Mouse (Mus musculus) spleen, adult 2 months (tissue): ENCODE measurements around the gene Serpinh1. TPM values are rescaled to one million over a fixed set of nuclear protein-coding genes. Genes with fewer than 3 reads are reported as not detected.
A peak's percentile ranks its signal among the peaks of the same experiment; 100 is the strongest.

ENCODE experiments used
- DNase-seq, 2 experiments: peaks; one replicate each; pipeline versions ENCODE4 v3.0.0 to v3.0.0-alpha.2; 2012 to 2021; ENCODE audit warnings: low spot score in 2 of 2, low read depth in 1 of 2
- H3K27ac ChIP-seq: fragments of 200-500 bp; 2 replicates; pipeline ENCODE4 v1.5.1; 2012; ENCODE audit warnings: low read length, inconsistent platforms; ENCODE audit not compliant: insufficient read depth
- H3K27me3 ChIP-seq: fragments of 200-500 bp; 2 replicates; pipeline ENCODE4 v1.6.1; 2012; ENCODE audit warnings: mild to moderate bottlenecking, moderate library complexity, low read length, inconsistent platforms; ENCODE audit not compliant: control insufficient read depth, insufficient read depth
- H3K36me3 ChIP-seq: fragments of 200-500 bp; 2 replicates; pipeline ENCODE4 v1.6.1; 2012; ENCODE audit warnings: mild to moderate bottlenecking, low read length, inconsistent platforms; ENCODE audit not compliant: control insufficient read depth, insufficient read depth
- H3K4me1 ChIP-seq: fragments of 200-500 bp; 2 replicates; pipeline ENCODE4 v1.6.1; 2011; ENCODE audit warnings: inconsistent platforms; ENCODE audit not compliant: control insufficient read depth, insufficient read depth, insufficient read length
- H3K4me3 ChIP-seq: fragments of 200-500 bp; 2 replicates; pipeline ENCODE4 v1.5.1; 2011; ENCODE audit warnings: mild to moderate bottlenecking, inconsistent platforms; ENCODE audit not compliant: insufficient read depth, insufficient read length; ENCODE audit errors: extremely low read depth
- CTCF ChIP-seq: fragments of 200-500 bp; IDR thresholded peaks from 2 replicates; pipeline ENCODE4 v1.5.1; 2011; ENCODE audit warnings: mild to moderate bottlenecking, inconsistent platforms; ENCODE audit not compliant: insufficient read depth, insufficient read length, insufficient replicate concordance; ENCODE audit errors: extremely low read depth
- POLR2A ChIP-seq: fragments of 200-500 bp; IDR thresholded peaks from 2 replicates; pipeline ENCODE4 v1.6.1; 2011; ENCODE audit warnings: low read depth, low read length, inconsistent platforms
- WGBS: fragments of 180-500 bp; shearing (Covaris S2); methylation state at CpG from one replicate; pipeline ENCODE4 v1.1.7; 2018; 5-methylcytosine and 5-hydroxymethylcytosine counted together
- polyA plus RNA-seq: library from polyadenylated mRNA; depleted of rRNA; stranded (reverse); fragments of >200 nt; gene quantifications from 2 replicates; pipeline ENCODE4 v1.2.3, GENCODE M21; 2012; rRNA removed

The Serpinh1 gene
- 69.3 and 84.2 TPM in 2 replicates for polyA plus RNA-seq

GRCm38 (mm10) chr7:99352526-99353400 lies at the start of gene Serpinh1:
Serpinh1 (minus strand) TSS chr7:99353239.
- DNase-seq, result peak in 1 of 2 experiments; percentile 13
- H3K27me3 ChIP-seq, result peaks cover 2% of the 10 kb centered on the region; the same call in 1 of the 2 replicates
- no peaks in the 10 kb centered on the region for H3K36me3 ChIP-seq
- WGBS, result 12% methylated on average over 35 of the region's 35 CpGs
- TF ChIP-seq CTCF (no peak), POLR2A (no peak)
- peak within 1 kb of the TSS; percentile 47 for H3K4me3 ChIP-seq
- no peaks in the 10 kb centered on the region for H3K4me1 ChIP-seq
- H3K27ac ChIP-seq, result peak within 1 kb of the TSS; percentile 52

- 91% methylated on average over 6 of the region's 6 CpGs for WGBS
- H3K27ac ChIP-seq, result no peak overlapping the region
- TF ChIP-seq CTCF (no peak), POLR2A (no peak)
- no peak overlapping the region for H3K4me3 ChIP-seq
- peaks cover 3% of the 10 kb centered on the region for H3K4me1 ChIP-seq
- no peak for DNase-seq
- H3K36me3 ChIP-seq, result no peaks in the 10 kb centered on the region
- H3K27me3 ChIP-seq, result no peaks in the 10 kb centered on the region
These were observed 49.4 kb upstream of the Serpinh1 start for GRCm38 (mm10) chr7:99402477-99402876.

GRCm38 (mm10) chr7:99401373-99401772 lies 48.3 kb upstream of the Serpinh1 start:
- Histone ChIP-seq H3K36me3 (no peaks in the 10 kb centered on the region), H3K27me3 (no peaks in the 10 kb centered on the region), H3K4me1 (no peaks in the 10 kb centered on the region), H3K27ac (no peak overlapping the region), H3K4me3 (no peak overlapping the region)
- 50% methylated on average over 8 of the region's 8 CpGs for WGBS
- TF ChIP-seq POLR2A (no peak), CTCF (no peak)
- no peak for DNase-seq

GRCm38 (mm10) chr7:99396994-99397659 lies 44.1 kb upstream of the Serpinh1 start:
- no peak for TF ChIP-seq POLR2A
- no peak for TF ChIP-seq CTCF
- no peak for DNase-seq
- H3K4me1 ChIP-seq, result no peaks in the 10 kb centered on the region
- no peaks in the 10 kb centered on the region for H3K27me3 ChIP-seq
- no peaks in the 10 kb centered on the region for H3K36me3 ChIP-seq
- H3K27ac ChIP-seq, result no peak overlapping the region
- no peak overlapping the region for H3K4me3 ChIP-seq
- WGBS, result 85% methylated on average over 11 of the region's 11 CpGs

GRCm38 (mm10) chr7:99395908-99396616 lies 43.0 kb upstream of the Serpinh1 start:
- Histone ChIP-seq H3K4me1 (no peaks in the 10 kb centered on the region), H3K4me3 (no peak overlapping the region), H3K36me3 (no peaks in the 10 kb centered on the region), H3K27ac (no peak overlapping the region), H3K27me3 (no peaks in the 10 kb centered on the region)
- WGBS, result 88% methylated on average over 11 of the region's 11 CpGs
- no peak for TF ChIP-seq POLR2A
- DNase-seq, result no peak

GRCm38 (mm10) chr7:99395385-99395784 lies 42.3 kb upstream of the Serpinh1 start:
- WGBS, result 82% methylated on average over 4 of the region's 4 CpGs
- no peaks in the 10 kb centered on the region for H3K4me1 ChIP-seq
- H3K27me3 ChIP-seq, result no peaks in the 10 kb centered on the region
- TF ChIP-seq CTCF (no peak), POLR2A (no peak)
- H3K27ac ChIP-seq, result no peak overlapping the region
- H3K36me3 ChIP-seq, result no peaks in the 10 kb centered on the region
- H3K4me3 ChIP-seq, result no peak overlapping the region
- no peak for DNase-seq
